Mouse (Mus musculus) C2C12 (cell line): Measurements from ENCODE around the gene Gm10282.

Experiments used
- CTCF ChIP-seq: IDR thresholded peaks from one replicate; pipeline ENCODE4 v1.5.1; 2011; ENCODE audit not compliant: control insufficient read depth, insufficient read depth, insufficient read length
- USF1 ChIP-seq: IDR thresholded peaks from one replicate; pipeline ENCODE4 v1.6.1; 2011; ENCODE audit warnings: low read depth, mild to moderate bottlenecking, control low read depth, moderate library complexity

GRCm38 (mm10) chr8:72336273-72336672, 31.2 kb upstream of the Gm10282 start:
- TF ChIP-seq CTCF, result no peak
- TF ChIP-seq USF1, result no peak
